Mouse (Mus musculus) limb, embryonic 15.5 days (tissue): ENCODE data around the gene Dtl. TPM values are rescaled to one million over a fixed set of nuclear protein-coding genes. Genes with fewer than 3 reads are reported as not detected.
"Not testable (repeated sequence)": the region's sequence is repeated elsewhere in the genome, so short reads cannot be mapped to it uniquely, and the experiment has no call there.

Experiments used
- ATAC-seq: fragments of 200-750 bp; cut with Nextera tagmentation; 2 replicates; pipeline ENCODE4 v1.8.0; 2017; ENCODE audit warnings: low read depth, moderate TSS enrichment; ENCODE audit not compliant: insufficient number of reproducible peaks, low FRiP score, low TSS enrichment
- H3K27ac ChIP-seq: fragments of 300-500 bp; sonication (generic); 2 replicates; pipeline ENCODE4 v1.5.1; 2015; ENCODE audit warnings: moderate library complexity, mild to moderate bottlenecking, inconsistent platforms
- H3K27me3 ChIP-seq: fragments of 300-500 bp; sonication (generic); 2 replicates; pipeline ENCODE4 v1.6.1; 2015; ENCODE audit warnings: inconsistent platforms
- H3K36me3 ChIP-seq: fragments of 300-500 bp; sonication (generic); 2 replicates; pipeline ENCODE4 v1.6.1; 2015; ENCODE audit warnings: inconsistent platforms
- H3K4me1 ChIP-seq: fragments of 300-500 bp; sonication (generic); 2 replicates; pipeline ENCODE4 v1.6.1; 2015; ENCODE audit warnings: inconsistent platforms
- H3K4me2 ChIP-seq: fragments of 300-500 bp; sonication (generic); 2 replicates; pipeline ENCODE4 v1.6.1; 2015; ENCODE audit warnings: mild to moderate bottlenecking, inconsistent platforms
- H3K4me3 ChIP-seq: fragments of 300-500 bp; sonication (generic); 2 replicates; pipeline ENCODE4 v1.5.1; 2015; ENCODE audit warnings: mild to moderate bottlenecking, inconsistent platforms
- H3K9ac ChIP-seq: fragments of 300-500 bp; sonication (generic); 2 replicates; pipeline ENCODE4 v1.6.1; 2015; ENCODE audit warnings: inconsistent platforms
- H3K9me3 ChIP-seq: fragments of 300-500 bp; sonication (generic); 2 replicates; pipeline ENCODE4 v1.6.1; 2016; ENCODE audit warnings: inconsistent platforms
- WGBS: fragments of 180-500 bp; shearing (Covaris S2); methylation state at CpG from one replicate; pipeline ENCODE4 v1.1.7; 2015; 5-methylcytosine and 5-hydroxymethylcytosine counted together
- polyA plus RNA-seq: library from polyadenylated mRNA; unstranded; fragments of >200 nt; fragmentation: Nextera tagmentation; extraction: Ambion mirVana; gene quantifications from 2 replicates; pipeline ENCODE4 v1.2.1, GENCODE M21; 2015

Gene Dtl
- polyA plus RNA-seq, 1 experiment from 2014 or later, result 47.7 TPM

DNA sequence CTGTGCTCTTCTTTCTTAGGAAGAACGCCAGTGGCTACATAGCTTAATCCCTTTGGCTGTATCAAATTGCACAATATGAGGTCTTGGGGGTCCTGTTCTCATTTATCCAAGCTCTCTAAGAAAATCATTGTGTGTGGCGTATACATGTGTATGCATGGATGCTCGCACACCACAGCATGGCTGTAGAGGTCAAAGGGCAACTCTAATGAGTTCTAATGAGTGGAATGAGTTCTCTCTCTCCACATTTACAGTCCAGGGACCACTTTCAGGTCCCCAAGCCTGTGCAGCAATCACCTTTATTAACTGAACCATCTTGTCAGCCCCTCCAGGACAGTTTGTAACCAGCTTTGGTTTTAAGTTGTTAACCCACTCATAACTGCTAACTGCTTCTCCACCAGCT is 58.3 kb downstream of the Dtl start:
- no peaks in the 10 kb centered on the region for H3K4me1 ChIP-seq

DNA sequence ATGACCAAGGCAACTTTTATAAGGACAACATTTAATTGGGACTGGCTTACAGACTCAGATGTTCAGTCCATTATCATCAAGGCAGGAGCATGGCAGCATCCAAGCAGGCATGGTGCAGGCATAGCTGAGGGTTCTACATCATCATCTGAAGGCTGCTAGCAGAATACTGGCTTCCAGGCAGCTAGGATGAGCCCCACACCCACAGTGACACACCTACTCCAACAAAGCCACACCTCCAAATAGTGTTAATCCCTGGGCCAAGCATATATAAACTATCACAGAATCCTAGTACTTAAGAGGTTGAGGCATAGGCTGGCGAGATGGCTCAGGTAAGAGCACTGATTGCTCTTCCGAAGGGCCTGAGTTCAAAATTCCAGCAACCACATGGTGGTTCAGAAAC is 59.0 kb downstream of the Dtl start:
- not testable (repeated sequence) for H3K4me2 ChIP-seq, H3K27ac ChIP-seq, ATAC-seq, H3K4me1 ChIP-seq, H3K9me3 ChIP-seq, H3K4me3 ChIP-seq, H3K27me3 ChIP-seq, H3K36me3 ChIP-seq, H3K9ac ChIP-seq
- WGBS, result 92% methylated on average over 2 of the region's 2 CpGs

More for the DNA sequence above, 58.3 kb downstream of the Dtl start:
- no peak for ATAC-seq
- H3K27me3 ChIP-seq, result no peaks in the 10 kb centered on the region
- H3K4me3 ChIP-seq, result no peak overlapping the region
- no peak overlapping the region for H3K4me2 ChIP-seq
- no peak overlapping the region for H3K9ac ChIP-seq
- no peaks in the 10 kb centered on the region for H3K9me3 ChIP-seq
- no peaks in the 10 kb centered on the region for H3K36me3 ChIP-seq
- no peak overlapping the region for H3K27ac ChIP-seq
- WGBS, result 60% methylated on average over 3 of the region's 3 CpGs

DNA sequence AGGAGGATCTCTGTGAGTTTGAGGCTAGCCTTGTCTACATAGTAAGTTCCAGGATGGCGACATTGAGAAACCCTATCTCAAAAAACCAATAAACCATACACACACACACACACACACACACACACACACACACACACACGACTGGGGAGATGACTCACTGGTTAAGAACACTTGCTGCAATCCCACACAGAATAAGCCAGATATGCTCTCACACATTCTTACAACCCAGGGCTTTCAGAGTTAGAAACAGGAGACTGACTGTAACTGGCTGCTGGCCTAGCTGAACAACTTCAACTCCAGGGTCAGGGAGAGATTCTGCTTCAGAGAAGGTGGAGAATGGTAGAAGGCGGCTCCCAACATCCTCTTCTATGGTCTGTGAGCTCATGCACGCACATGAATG is 62.1 kb downstream of the Dtl start:
- WGBS, result 98% methylated on average over 4 of the region's 4 CpGs
- Histone ChIP-seq H3K9me3 (no peaks in the 10 kb centered on the region), H3K9ac (no peak overlapping the region), H3K36me3 (no peaks in the 10 kb centered on the region), H3K27me3 (no peaks in the 10 kb centered on the region), H3K4me1 (no peaks in the 10 kb centered on the region), H3K4me2 (no peak overlapping the region), H3K27ac (no peak overlapping the region), H3K4me3 (no peak overlapping the region)
- no peak for ATAC-seq

GRCm38 (mm10) chr1:191512383-191512782 is 63.0 kb downstream of the Dtl start:
- no peaks in the 10 kb centered on the region for H3K9me3 ChIP-seq
- H3K36me3 ChIP-seq, result no peaks in the 10 kb centered on the region
- no peak overlapping the region for H3K9ac ChIP-seq
- no peak for ATAC-seq
- WGBS, result 71% methylated on average over 4 of the region's 4 CpGs
- H3K4me1 ChIP-seq, result no peaks in the 10 kb centered on the region
- no peak overlapping the region for H3K4me2 ChIP-seq
- no peak overlapping the region for H3K27ac ChIP-seq
- H3K27me3 ChIP-seq, result no peaks in the 10 kb centered on the region
- no peak overlapping the region for H3K4me3 ChIP-seq

- 88% methylated on average over 8 of the region's 8 CpGs for whole genome bisulfite sequencing
- ATAC-seq, result no peak
These were observed 63.8 kb downstream of the Dtl start for GRCm38 (mm10) chr1:191511503-191511902.

DNA sequence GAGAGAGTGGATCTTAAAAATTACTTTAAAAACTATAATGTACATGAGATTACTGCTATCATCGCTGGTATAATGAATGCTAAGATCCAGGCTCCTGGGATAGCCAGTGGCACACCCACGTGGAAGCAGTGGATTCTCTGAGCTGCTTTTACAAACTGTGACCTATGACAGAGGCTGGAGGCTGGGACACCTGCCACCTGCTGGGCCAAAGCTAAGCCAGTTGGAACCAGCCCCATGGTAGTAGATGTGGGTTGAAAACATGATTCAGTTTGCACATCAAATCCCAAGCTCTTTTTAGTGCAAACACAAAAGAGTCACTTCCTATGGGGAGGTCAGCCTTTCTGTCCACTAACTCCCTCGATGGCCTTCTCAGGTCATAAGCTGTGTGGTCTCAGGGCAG is 65.5 kb downstream of the Dtl start:
- no peaks in the 10 kb centered on the region for H3K27me3 ChIP-seq
- H3K4me1 ChIP-seq, result no peaks in the 10 kb centered on the region
- H3K4me2 ChIP-seq, result no peak overlapping the region
- H3K36me3 ChIP-seq, result no peaks in the 10 kb centered on the region
- WGBS, result 75% methylated on average over 3 of the region's 3 CpGs
- no peaks in the 10 kb centered on the region for H3K9me3 ChIP-seq
- no peak overlapping the region for H3K27ac ChIP-seq
- ATAC-seq, result no peak
- no peak overlapping the region for H3K4me3 ChIP-seq
- H3K9ac ChIP-seq, result no peak overlapping the region

More at GRCm38 (mm10) chr1:191511503-191511902, 63.8 kb downstream of the Dtl start:
- H3K27ac ChIP-seq, result no peak overlapping the region
- no peak overlapping the region for H3K4me3 ChIP-seq
- H3K4me1 ChIP-seq, result no peaks in the 10 kb centered on the region
- H3K27me3 ChIP-seq, result no peaks in the 10 kb centered on the region
- no peak overlapping the region for H3K9ac ChIP-seq
- no peak overlapping the region for H3K4me2 ChIP-seq
- H3K9me3 ChIP-seq, result no peaks in the 10 kb centered on the region
- H3K36me3 ChIP-seq, result no peaks in the 10 kb centered on the region

GRCm38 (mm10) chr1:191509131-191509530 is 66.2 kb downstream of the Dtl start:
- no peak for ATAC-seq
- WGBS, result 89% methylated on average over 6 of the region's 6 CpGs
- Histone ChIP-seq H3K9ac (no peak overlapping the region), H3K36me3 (no peaks in the 10 kb centered on the region), H3K4me3 (no peak overlapping the region), H3K4me1 (no peaks in the 10 kb centered on the region), H3K27ac (no peak overlapping the region), H3K9me3 (no peaks in the 10 kb centered on the region), H3K27me3 (no peaks in the 10 kb centered on the region), H3K4me2 (no peak overlapping the region)

- Histone ChIP-seq H3K9me3 (no peaks in the 10 kb centered on the region), H3K27ac (no peak overlapping the region), H3K4me3 (no peak overlapping the region), H3K36me3 (no peaks in the 10 kb centered on the region), H3K27me3 (no peaks in the 10 kb centered on the region), H3K9ac (no peak overlapping the region), H3K4me2 (no peak overlapping the region), H3K4me1 (no peaks in the 10 kb centered on the region)
- no peak for ATAC-seq
- WGBS, result 27% methylated on average over 1 of the region's 1 CpGs
These were observed 68.6 kb downstream of the Dtl start for GRCm38 (mm10) chr1:191506791-191507190.

DNA sequence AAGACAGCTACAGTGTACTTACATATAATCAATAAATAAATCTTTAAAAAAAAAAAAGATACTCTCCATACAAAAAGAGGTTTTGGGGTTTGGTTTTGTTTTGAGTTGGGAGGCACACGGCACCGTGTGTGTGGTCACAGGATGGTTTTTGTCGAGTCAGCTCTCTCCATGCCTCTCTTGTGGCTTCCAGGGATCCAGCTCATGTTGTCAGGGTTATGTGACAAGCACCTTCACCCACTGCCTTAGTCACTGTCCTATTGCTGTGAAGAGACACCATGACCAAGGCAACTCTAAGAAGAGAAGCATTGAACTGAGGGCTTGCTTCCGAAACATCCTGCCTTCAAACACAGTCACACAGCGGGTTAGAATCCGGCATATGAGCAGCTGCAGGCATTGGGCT is 75.7 kb downstream of the Dtl start:
- no peak overlapping the region for H3K9ac ChIP-seq
- 88% methylated on average over 6 of the region's 6 CpGs for WGBS
- no peak for ATAC-seq
- H3K9me3 ChIP-seq, result no peaks in the 10 kb centered on the region
- H3K4me3 ChIP-seq, result no peak overlapping the region
- no peaks in the 10 kb centered on the region for H3K27me3 ChIP-seq
- H3K4me1 ChIP-seq, result no peaks in the 10 kb centered on the region
- no peak overlapping the region for H3K4me2 ChIP-seq
- H3K36me3 ChIP-seq, result no peaks in the 10 kb centered on the region
- no peak overlapping the region for H3K27ac ChIP-seq

DNA sequence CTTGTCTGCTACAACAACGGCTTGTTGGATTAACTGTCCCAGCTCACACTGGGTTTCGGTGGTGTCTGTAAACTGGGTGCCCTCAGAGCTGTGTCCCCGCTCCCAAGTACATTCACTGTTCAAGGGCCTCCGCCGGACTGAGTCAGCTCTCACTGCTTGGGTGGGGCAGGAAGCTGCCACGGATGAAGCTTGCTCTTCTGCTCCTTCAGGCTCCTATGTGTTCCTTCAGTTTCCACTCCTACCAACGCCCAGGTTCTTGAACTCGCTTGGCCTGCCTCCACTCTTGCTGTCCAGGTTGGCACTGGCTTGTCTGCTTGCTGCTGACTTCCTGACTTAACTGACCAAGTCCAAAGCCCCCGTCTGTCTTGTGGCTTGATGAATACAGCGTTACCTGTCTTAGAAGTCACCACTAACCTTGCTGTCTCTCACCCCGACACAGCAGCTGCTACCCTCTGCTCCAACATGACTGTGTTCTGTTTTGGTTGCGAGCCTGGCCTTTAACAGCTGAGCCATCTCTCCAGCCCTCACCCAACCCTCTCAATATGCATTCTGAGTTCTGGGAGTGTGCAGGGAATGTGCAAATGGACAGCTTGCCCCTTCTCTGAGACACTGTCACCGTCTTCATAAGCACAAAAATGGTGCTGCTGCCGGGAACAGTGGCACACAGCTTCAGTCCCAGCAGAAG is 76.9 kb downstream of the Dtl start:
- H3K36me3 ChIP-seq, result no peaks in the 10 kb centered on the region
- H3K27me3 ChIP-seq, result no peaks in the 10 kb centered on the region
- no peaks in the 10 kb centered on the region for H3K4me1 ChIP-seq
- H3K9ac ChIP-seq, result no peak overlapping the region
- no peak overlapping the region for H3K4me2 ChIP-seq
- H3K9me3 ChIP-seq, result no peaks in the 10 kb centered on the region
- H3K27ac ChIP-seq, result no peak overlapping the region; the same call in 1 of the 2 replicates
- WGBS, result 75% methylated on average over 14 of the region's 14 CpGs
- no peak overlapping the region for H3K4me3 ChIP-seq
- ATAC-seq, result no peak

DNA sequence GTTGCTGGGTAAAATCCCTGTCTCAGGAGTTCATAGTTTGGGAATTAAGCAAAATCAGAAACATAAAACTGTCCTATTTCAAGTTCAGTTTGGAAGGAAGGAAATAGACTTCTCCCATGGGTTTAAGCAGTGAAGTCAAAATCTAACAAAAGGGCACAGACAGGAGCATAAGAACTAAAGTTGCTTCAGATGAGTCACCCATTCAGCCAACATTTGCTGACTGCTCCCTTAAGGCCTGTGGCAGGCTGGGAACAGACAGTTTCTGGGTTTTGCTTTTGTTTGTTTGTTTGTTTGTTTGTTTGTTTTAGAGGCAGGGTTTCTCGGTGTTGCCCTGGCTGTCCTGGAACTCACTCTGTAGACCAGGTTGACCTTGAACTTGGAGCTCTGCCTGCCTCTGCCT is 78.7 kb downstream of the Dtl start:
- Histone ChIP-seq H3K9me3 (no peaks in the 10 kb centered on the region), H3K4me1 (no peaks in the 10 kb centered on the region), H3K9ac (no peak overlapping the region), H3K27me3 (no peaks in the 10 kb centered on the region), H3K36me3 (no peaks in the 10 kb centered on the region), H3K27ac (no peak overlapping the region), H3K4me3 (no peak overlapping the region), H3K4me2 (no peak overlapping the region)
- no peak for ATAC-seq
- 69% methylated on average over 1 of the region's 1 CpGs for WGBS

GRCm38 (mm10) chr1:191495051-191495467 is 80.3 kb downstream of the Dtl start:
- no peak overlapping the region for H3K9ac ChIP-seq
- no peak overlapping the region for H3K27ac ChIP-seq
- H3K9me3 ChIP-seq, result no peaks in the 10 kb centered on the region
- no peak overlapping the region for H3K4me2 ChIP-seq
- WGBS, result 48% methylated on average over 10 of the region's 10 CpGs
- no peaks in the 10 kb centered on the region for H3K36me3 ChIP-seq
- no peaks in the 10 kb centered on the region for H3K27me3 ChIP-seq
- no peak overlapping the region for H3K4me3 ChIP-seq
- no peak for ATAC-seq
- no peaks in the 10 kb centered on the region; the same call in 1 of the 2 replicates for H3K4me1 ChIP-seq

GRCm38 (mm10) chr1:191494303-191494655 is 81.1 kb downstream of the Dtl start:
- Histone ChIP-seq H3K27ac (no peak overlapping the region), H3K36me3 (no peaks in the 10 kb centered on the region), H3K9ac (no peak overlapping the region), H3K4me2 (no peak overlapping the region), H3K27me3 (no peaks in the 10 kb centered on the region), H3K9me3 (no peaks in the 10 kb centered on the region), H3K4me3 (no peak overlapping the region), H3K4me1 (no peaks in the 10 kb centered on the region; the same call in 1 of the 2 replicates)
- 51% methylated on average over 2 of the region's 2 CpGs for WGBS
- no peak for ATAC-seq
